Mouse (Mus musculus) liver, embryonic 14.5 days (tissue): Measurements from ENCODE around the gene Pla2g12b. TPM values are rescaled to one million over a fixed set of nuclear protein-coding genes. Genes with fewer than 3 reads are reported as not detected.

Experiments
- ATAC-seq: fragments of 200-750 bp; cut with Nextera tagmentation; 2 replicates; pipeline ENCODE4 v1.8.0; 2017; ENCODE audit warnings: moderate number of reproducible peaks, mild to moderate bottlenecking, moderate library complexity; ENCODE audit not compliant: insufficient read depth
- DNase-seq, 3 experiments: peaks; one replicate each; pipeline ENCODE4 v3.0.0-alpha.2; 2012 to 2013; ENCODE audit warnings: low read depth in 3 of 3, low spot score in 3 of 3
- H3K27ac ChIP-seq: fragments of 300-500 bp; sonication (generic); 2 replicates; pipeline ENCODE4 v1.5.1; 2014; ENCODE audit warnings: moderate library complexity, mild to moderate bottlenecking, control low read depth, inconsistent platforms
- H3K27me3 ChIP-seq: fragments of 300-500 bp; sonication (generic); 2 replicates; pipeline ENCODE4 v1.6.1; 2014; ENCODE audit warnings: mild to moderate bottlenecking, low read length, moderate library complexity; ENCODE audit not compliant: control insufficient read depth, insufficient read depth
- H3K36me3 ChIP-seq: fragments of 300-500 bp; sonication (generic); replicated peaks from 2 replicates; pipeline ENCODE4 v1.6.1; 2014; ENCODE audit warnings: low read depth; ENCODE audit not compliant: control insufficient read depth, insufficient read depth
- H3K4me1 ChIP-seq, 2 experiments: fragments of 200-500 bp in 1 of 2; fragments of 300-500 bp in 1 of 2; sonication (generic) in 1 of 2; replicated peaks; 2 replicates each; pipeline ENCODE4 v1.6.1; 2012 to 2014; ENCODE audit warnings: antibody characterized with exemption in 1 of 2, inconsistent platforms in 1 of 2, low read length in 1 of 2; ENCODE audit not compliant: control insufficient read depth in 2 of 2, insufficient read depth in 2 of 2
- H3K4me2 ChIP-seq: fragments of 300-500 bp; sonication (generic); 2 replicates; pipeline ENCODE4 v1.6.1; 2014; ENCODE audit warnings: low read depth, mild to moderate bottlenecking, control low read depth, moderate library complexity
- H3K4me3 ChIP-seq, 2 experiments: fragments of 200-500 bp in 1 of 2; fragments of 300-500 bp in 1 of 2; sonication (generic) in 1 of 2; 2 replicates each; pipeline ENCODE4 v1.5.1; 2012 to 2014; ENCODE audit warnings: low read depth in 2 of 2, low read length in 2 of 2, mild to moderate bottlenecking in 2 of 2, control low read depth in 1 of 2, inconsistent platforms in 1 of 2, moderate library complexity in 1 of 2; ENCODE audit not compliant: insufficient read depth in 1 of 2
- H3K9ac ChIP-seq: fragments of 300-500 bp; sonication (generic); replicated peaks from 2 replicates; pipeline ENCODE4 v1.6.1; 2014; ENCODE audit warnings: mild to moderate bottlenecking, control low read depth, moderate library complexity
- H3K9me3 ChIP-seq: fragments of 300-500 bp; sonication (generic); 2 replicates; pipeline ENCODE4 v1.6.1; 2016; ENCODE audit warnings: low read length, mixed read lengths; ENCODE audit not compliant: control insufficient read depth
- CTCF ChIP-seq: IDR thresholded peaks from 2 replicates; pipeline ENCODE4 v1.5.1; 2016; ENCODE audit warnings: antibody characterized with exemption, low read depth, control low read depth
- EP300 ChIP-seq: IDR thresholded peaks from 2 replicates; pipeline ENCODE4 v1.6.1; 2016; ENCODE audit warnings: antibody characterized with exemption, low read depth
- WGBS: fragments of 180-500 bp; shearing (Covaris S2); extraction: QIAGEN DNeasy Blood & Tissue Kit; methylation state at CpG from one replicate; pipeline ENCODE4 v1.1.7; 2014; ENCODE audit not compliant: insufficient replicate concordance; 5-methylcytosine and 5-hydroxymethylcytosine counted together
- polyA plus RNA-seq, 2 experiments: library from polyadenylated mRNA; depleted of rRNA in 1 of 2; stranded (reverse) in 1 of 2; unstranded in 1 of 2; fragments of >200 nt; fragmentation: Nextera tagmentation in 1 of 2; extraction: Ambion mirVana in 1 of 2; gene quantifications; 2 replicates each; pipeline versions ENCODE4 v1.2.1 to v1.2.3; 2012 to 2014

The Pla2g12b gene
- polyA plus RNA-seq, 2 experiments, result 21.6 to 43.9 TPM

DNA sequence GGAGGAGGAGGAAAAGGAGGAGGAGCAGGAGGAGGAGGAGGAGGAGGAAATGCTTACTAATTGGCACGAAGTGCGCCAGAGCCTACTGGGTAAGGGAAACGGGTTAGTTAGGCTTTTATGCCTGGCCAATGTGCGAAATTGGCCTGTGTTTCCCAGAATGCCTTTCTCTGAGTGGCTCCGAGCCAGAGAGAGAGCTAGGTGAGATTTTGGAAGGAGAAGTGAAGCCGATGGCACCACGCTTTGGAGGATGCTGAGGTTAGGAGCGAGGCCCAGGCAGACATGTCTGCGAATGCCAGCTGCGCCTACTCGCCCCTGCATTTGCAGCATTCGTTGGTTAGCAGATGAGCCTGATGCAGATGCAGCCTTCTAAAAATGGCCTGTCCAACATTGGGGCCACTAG, 56.3 kb downstream of the Pla2g12b start:
- Histone ChIP-seq H3K9me3 (no peaks in the 10 kb centered on the region), H3K9ac (no peak overlapping the region), H3K27me3 (no peaks in the 10 kb centered on the region), H3K27ac (no peak overlapping the region), H3K4me3 (no peak overlapping the region), H3K36me3 (no peaks in the 10 kb centered on the region), H3K4me2 (no peak overlapping the region), H3K4me1 (no peaks in the 10 kb centered on the region)
- 72% methylated on average over 12 of the region's 12 CpGs for WGBS
- DNase-seq, result no peak
- no peak for ATAC-seq
- TF ChIP-seq CTCF (no peak), EP300 (no peak)

DNA sequence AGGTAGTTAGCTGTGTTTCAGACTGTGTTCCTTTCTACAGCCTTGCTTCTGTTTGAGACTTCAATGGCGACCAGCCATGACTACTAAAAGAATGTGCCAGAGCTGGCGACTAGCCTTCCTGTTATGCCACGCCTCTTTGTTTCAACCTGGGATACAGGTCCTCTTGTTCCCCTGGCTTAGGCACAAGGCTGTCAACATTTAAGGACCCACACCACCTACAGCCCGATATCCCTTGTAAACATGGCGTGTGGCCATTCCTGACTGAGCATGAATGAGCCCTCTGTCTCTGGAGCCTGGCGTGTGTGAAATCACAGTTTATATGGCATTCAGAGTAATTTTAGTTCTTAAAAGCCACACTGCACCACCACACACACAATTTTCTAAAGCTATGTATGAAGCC, 58.8 kb downstream of the Pla2g12b start:
- H3K4me1 ChIP-seq, result no peaks in the 10 kb centered on the region
- no peak overlapping the region for H3K9ac ChIP-seq
- H3K36me3 ChIP-seq, result no peaks in the 10 kb centered on the region
- H3K4me2 ChIP-seq, result no peak overlapping the region
- H3K9me3 ChIP-seq, result no peaks in the 10 kb centered on the region
- 79% methylated on average over 6 of the region's 6 CpGs for WGBS
- DNase-seq, result no peak
- TF ChIP-seq CTCF (no peak), EP300 (no peak)
- ATAC-seq, result no peak
- H3K27me3 ChIP-seq, result no peaks in the 10 kb centered on the region
- no peak overlapping the region for H3K4me3 ChIP-seq
- H3K27ac ChIP-seq, result no peak overlapping the region

GRCm38 (mm10) chr10:59465546-59465945, 62.1 kb downstream of the Pla2g12b start:
- ATAC-seq (no peak), DNase-seq (no peak)
- no peak for TF ChIP-seq EP300
- TF ChIP-seq CTCF, result no peak
- no peak overlapping the region for H3K4me3 ChIP-seq
- WGBS, result 68% methylated on average over 3 of the region's 3 CpGs
- no peak overlapping the region for H3K9ac ChIP-seq
- H3K27ac ChIP-seq, result no peak overlapping the region
- H3K27me3 ChIP-seq, result no peaks in the 10 kb centered on the region
- H3K36me3 ChIP-seq, result no peaks in the 10 kb centered on the region
- no peaks in the 10 kb centered on the region for H3K4me1 ChIP-seq
- no peaks in the 10 kb centered on the region for H3K9me3 ChIP-seq
- H3K4me2 ChIP-seq, result no peak overlapping the region

DNA sequence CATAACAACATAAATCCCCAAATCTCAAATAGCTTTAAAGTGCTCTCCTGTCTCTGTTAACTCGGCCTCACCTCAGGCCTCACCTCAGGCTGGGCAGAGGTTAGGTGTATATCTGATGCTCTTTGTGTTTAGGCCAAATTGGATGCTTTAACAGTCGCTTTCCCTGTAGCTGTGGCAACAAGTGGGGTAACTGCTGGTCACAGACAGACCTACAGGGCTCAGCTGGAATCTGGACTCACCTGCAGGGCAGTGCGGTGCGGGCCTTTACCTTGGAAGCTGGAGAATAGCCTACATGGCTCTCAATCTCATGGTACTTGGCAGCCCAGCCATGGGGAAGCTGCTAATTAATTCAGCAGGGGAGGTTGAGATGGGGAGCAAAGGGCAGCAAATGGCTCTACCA, 63.2 kb downstream of the Pla2g12b start:
- Histone ChIP-seq H3K9me3 (no peaks in the 10 kb centered on the region), H3K4me2 (no peak overlapping the region), H3K27ac (no peak overlapping the region), H3K27me3 (no peaks in the 10 kb centered on the region), H3K9ac (no peak overlapping the region), H3K4me1 (no peaks in the 10 kb centered on the region), H3K4me3 (no peak overlapping the region), H3K36me3 (no peaks in the 10 kb centered on the region)
- DNase-seq, result no peak
- 81% methylated on average over 4 of the region's 4 CpGs for WGBS
- TF ChIP-seq CTCF (no peak), EP300 (no peak)
- ATAC-seq, result no peak

- Histone ChIP-seq H3K4me2 (no peak overlapping the region), H3K27ac (no peak overlapping the region), H3K27me3 (no peaks in the 10 kb centered on the region), H3K9ac (no peak overlapping the region), H3K4me1 (no peaks in the 10 kb centered on the region), H3K36me3 (no peaks in the 10 kb centered on the region), H3K4me3 (no peak overlapping the region), H3K9me3 (no peaks in the 10 kb centered on the region)
- TF ChIP-seq CTCF (no peak), EP300 (no peak)
- WGBS, result 76% methylated on average over 12 of the region's 12 CpGs
- ATAC-seq (no peak), DNase-seq (no peak)
Observed at GRCm38 (mm10) chr10:59467297-59467696, 63.8 kb downstream of the Pla2g12b start.
